Mouse (Mus musculus): ENCODE measurements around the gene Cnot3.

Cnot3 gene

GRCm38 (mm10) chr7:3644348-3644671 lies 758 bp upstream of the Cnot3 start:
- in situ Hi-C loops (cut with MboI; ENCODE audit: unreplicated experiment in 2 of 2) = no loop called here

GRCm38 (mm10) chr7:3645488-3646025 lies 489 bp downstream of the Cnot3 start:
- in situ Hi-C loops (cut with MboI; ENCODE audit: unreplicated experiment in 2 of 2) = loop anchor here in 1 of 2 experiments (5.0 kb wide), 1 partner anchor 57 kb away; the partner anchor contains the start of gene Rps9

DNA sequence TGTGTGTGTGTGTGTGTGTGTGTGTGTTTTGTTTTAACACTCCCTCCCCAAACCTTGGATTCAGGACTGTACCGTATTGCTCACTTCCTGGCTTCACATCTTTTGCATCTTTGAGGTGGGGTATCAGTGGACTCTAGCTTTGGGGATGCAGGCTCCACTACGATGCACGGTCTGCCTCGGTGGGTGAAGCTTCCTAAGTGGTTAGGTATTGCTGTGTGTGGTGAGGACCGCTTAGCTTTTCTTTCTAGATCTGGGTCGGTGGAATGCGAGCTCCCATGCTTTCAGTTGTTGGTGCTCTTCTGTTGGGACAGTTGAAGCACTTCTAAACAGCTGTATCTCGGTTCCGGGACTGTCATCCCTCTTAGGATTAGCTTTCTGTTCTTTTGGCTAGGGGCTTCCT lies 1.1 kb downstream of the Cnot3 start:
- in situ Hi-C loops (cut with MboI; ENCODE audit: unreplicated experiment in 2 of 2) = loop anchor here in 1 of 2 experiments (5.0 kb wide), 1 partner anchor 56 kb away; the partner anchor contains the start of gene Rps9

- in situ Hi-C loops (cut with MboI; ENCODE audit: unreplicated experiment in 2 of 2) = loop anchor here in 1 of 2 experiments (5.0 kb wide), 1 partner anchor 56 kb away; the partner anchor contains the start of gene Rps9
Measured at GRCm38 (mm10) chr7:3646641-3647040, 1.6 kb downstream of the Cnot3 start.

DNA sequence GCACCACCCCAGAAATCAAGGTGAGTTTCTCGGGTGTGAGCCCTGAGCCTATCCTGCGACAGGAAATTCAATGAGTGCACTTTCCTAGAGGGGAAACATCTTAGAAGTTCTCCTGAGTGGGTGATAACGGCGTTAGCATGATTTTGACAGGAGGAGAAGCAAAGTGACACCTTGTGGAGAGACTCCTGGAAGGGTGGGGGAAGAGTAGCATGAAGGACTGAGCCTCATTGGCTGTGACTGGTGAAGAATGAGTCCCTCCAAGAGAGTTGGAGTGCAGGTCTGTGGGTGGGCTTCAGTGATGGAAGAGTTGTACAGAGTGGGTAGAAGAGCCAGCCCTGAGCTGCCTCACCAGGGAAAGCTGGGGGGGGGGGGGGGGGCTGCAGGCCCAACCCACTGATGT lies 11.9 kb downstream of the Cnot3 start:
- in situ Hi-C loops (cut with MboI; ENCODE audit: unreplicated experiment in 2 of 2) = no loop called here

GRCm38 (mm10) chr7:3658578-3658977 lies 13.5 kb downstream of the Cnot3 start:
- in situ Hi-C loops (cut with MboI; ENCODE audit: unreplicated experiment in 2 of 2) = no loop called here

- in situ Hi-C loops (cut with MboI; ENCODE audit: unreplicated experiment in 2 of 2) = loop anchor here in 1 of 2 experiments (5.0 kb wide), 1 partner anchor 38 kb away; the partner anchor contains the start of gene Rps9
Measured at GRCm38 (mm10) chr7:3664524-3665214, 19.6 kb downstream of the Cnot3 start.

- in situ Hi-C loops (cut with MboI; ENCODE audit: unreplicated experiment in 2 of 2) = no loop called here
Measured at GRCm38 (mm10) chr7:3665215-3666114, 20.4 kb downstream of the Cnot3 start, which contains the start of gene Leng1. Gene Leng1, minus strand, starts transcription at chr7:3665840.

DNA sequence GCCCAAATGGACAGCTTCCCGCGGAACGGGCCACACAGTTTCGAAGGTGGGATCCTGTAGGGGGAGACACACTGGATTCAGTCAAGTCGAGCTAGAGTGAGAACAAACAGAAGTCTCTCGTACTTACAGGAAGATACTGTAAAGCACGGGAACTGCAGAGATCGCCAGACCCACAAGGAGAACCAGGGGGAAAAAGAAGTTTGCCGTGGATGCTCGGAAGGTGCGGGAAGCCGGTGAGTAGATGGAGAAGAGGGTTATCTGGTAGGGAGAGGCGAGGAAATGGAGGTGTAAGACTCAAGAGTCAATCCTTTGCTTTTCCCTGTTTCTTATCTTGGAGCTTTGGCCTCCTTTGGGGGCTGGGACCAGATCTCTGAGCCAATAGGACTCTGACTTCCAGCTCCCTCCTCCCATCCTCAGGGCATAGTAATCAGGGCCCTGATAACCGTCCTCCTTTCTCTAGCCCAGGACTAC lies 21.9 kb downstream of the Cnot3 start:
- in situ Hi-C loops (cut with MboI; ENCODE audit: unreplicated experiment in 2 of 2) = no loop called here

GRCm38 (mm10) chr7:3674507-3675227 lies 29.6 kb downstream of the Cnot3 start:
- in situ Hi-C loops (cut with MboI; ENCODE audit: unreplicated experiment in 2 of 2) = loop anchor here (25.0 kb wide), 4 partner anchors 387 to 988 kb away; partner anchors contain the start of genes Myadm (in 2 of the 2), Ppp6r1 (in 2 of the 2), Prkcg (in 2 of the 2) and Ppp1r12c (in 1 of the 2)

GRCm38 (mm10) chr7:3675228-3675548 lies 30.1 kb downstream of the Cnot3 start:
- in situ Hi-C loops (cut with MboI; ENCODE audit: unreplicated experiment in 2 of 2) = loop anchor here (25.0 kb wide), 4 partner anchors 388 to 987 kb away; partner anchors contain the start of genes Myadm (in 2 of the 2), Ppp6r1 (in 2 of the 2), Prkcg (in 2 of the 2) and Ppp1r12c (in 1 of the 2)

- in situ Hi-C loops (cut with MboI; ENCODE audit: unreplicated experiment in 2 of 2) = loop anchor here (25.0 kb wide), 4 partner anchors 389 to 986 kb away; partner anchors contain the start of genes Myadm (in 2 of the 2), Ppp6r1 (in 2 of the 2), Prkcg (in 2 of the 2) and Ppp1r12c (in 1 of the 2)
Measured at GRCm38 (mm10) chr7:3676371-3676770, 31.3 kb downstream of the Cnot3 start.

DNA sequence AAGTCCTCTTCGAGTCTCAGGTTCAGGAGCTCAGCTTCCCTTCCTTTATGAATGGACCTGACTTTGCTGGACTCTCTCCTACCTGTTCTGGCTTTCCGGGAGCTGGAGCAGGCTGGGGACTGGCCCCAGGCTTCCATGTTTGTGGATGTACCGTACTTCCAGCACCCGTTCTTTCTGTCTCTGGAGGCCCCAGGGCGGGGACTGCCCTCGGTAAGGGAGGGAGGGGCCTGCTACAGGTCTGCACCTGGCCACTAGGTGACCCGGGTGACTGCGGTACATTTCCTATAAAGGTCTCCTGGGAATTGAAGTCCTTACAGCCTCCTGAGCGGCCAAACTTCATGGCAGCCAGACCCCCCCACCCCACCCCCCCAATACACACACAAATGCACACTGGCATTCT lies 32.3 kb downstream of the Cnot3 start, which contains the start of gene Tmc4:
Gene Tmc4, minus strand, starts transcription at position 212 of the 400 bp plus-strand sequence.
- in situ Hi-C loops (cut with MboI; ENCODE audit: unreplicated experiment in 2 of 2) = loop anchor here (25.0 kb wide), 4 partner anchors 390 to 985 kb away; partner anchors contain the start of genes Myadm (in 2 of the 2), Ppp6r1 (in 2 of the 2), Prkcg (in 2 of the 2) and Ppp1r12c (in 1 of the 2)

- in situ Hi-C loops (cut with MboI; ENCODE audit: unreplicated experiment in 2 of 2) = loop anchor here (25.0 kb wide), 4 partner anchors 397 to 978 kb away; partner anchors contain the start of genes Myadm (in 2 of the 2), Ppp6r1 (in 2 of the 2), Prkcg (in 2 of the 2) and Ppp1r12c (in 1 of the 2)
Measured at GRCm38 (mm10) chr7:3683908-3684550, 39.0 kb downstream of the Cnot3 start.

GRCm38 (mm10) chr7:3684698-3685097 lies 39.6 kb downstream of the Cnot3 start:
- in situ Hi-C loops (cut with MboI; ENCODE audit: unreplicated experiment in 2 of 2) = loop anchor here (25.0 kb wide), 4 partner anchors 397 to 978 kb away; partner anchors contain the start of genes Myadm (in 2 of the 2), Ppp6r1 (in 2 of the 2), Prkcg (in 2 of the 2) and Ppp1r12c (in 1 of the 2)

- in situ Hi-C loops (cut with MboI; ENCODE audit: unreplicated experiment in 2 of 2) = loop anchor here (25.0 kb wide), 4 partner anchors 398 to 977 kb away; partner anchors contain the start of genes Myadm (in 2 of the 2), Ppp6r1 (in 2 of the 2), Prkcg (in 2 of the 2) and Ppp1r12c (in 1 of the 2)
Measured at GRCm38 (mm10) chr7:3685400-3686187, 40.5 kb downstream of the Cnot3 start.

- in situ Hi-C loops (cut with MboI; ENCODE audit: unreplicated experiment in 2 of 2) = loop anchor here (10.0 to 25.0 kb wide), 6 partner anchors 405 to 970 kb away; partner anchors contain the start of genes Myadm (in 2 of the 2), Ppp6r1 (in 2 of the 2), Prkcg (in 2 of the 2) and Leng8 (in 1 of the 2)
Measured at GRCm38 (mm10) chr7:3691919-3692318, 46.9 kb downstream of the Cnot3 start.

Measured in v-Abl transformed pro-B cells (cell line).